Mouse (Mus musculus) ES-Bruce4 (cell line): ENCODE measurements around the gene Hspa1b. TPM values are rescaled to one million over a fixed set of nuclear protein-coding genes. Genes with fewer than 3 reads are reported as not detected.
"Not testable (repeated sequence)": the region's sequence is repeated elsewhere in the genome, so short reads cannot be mapped to it uniquely, and the experiment has no call there.

ENCODE experiments used
- H3K27ac ChIP-seq: 2 replicates; pipeline ENCODE4 v1.5.1; 2012; ENCODE audit warnings: low read length, inconsistent platforms; ENCODE audit not compliant: insufficient read depth
- H3K27me3 ChIP-seq: 2 replicates; pipeline ENCODE4 v1.6.1; 2012; ENCODE audit warnings: mild to moderate bottlenecking, low read length, inconsistent platforms; ENCODE audit not compliant: control insufficient read depth, poor library complexity, insufficient read depth, severe bottlenecking
- H3K36me3 ChIP-seq: 2 replicates; pipeline ENCODE4 v1.6.1; 2012; ENCODE audit warnings: inconsistent platforms, mild to moderate bottlenecking, low read length, moderate library complexity; ENCODE audit not compliant: control insufficient read depth, poor library complexity, insufficient read depth, severe bottlenecking
- H3K4me1 ChIP-seq: one replicate; pipeline ENCODE4 v1.8.1; 2011; ENCODE audit warnings: low read length; ENCODE audit not compliant: control insufficient read depth, insufficient read depth
- H3K4me3 ChIP-seq: 2 replicates; pipeline ENCODE4 v1.5.1; 2011; ENCODE audit warnings: low read depth, mild to moderate bottlenecking, low read length
- H3K9ac ChIP-seq: 2 replicates; pipeline ENCODE4 v1.6.1; 2012; ENCODE audit warnings: low read depth, mild to moderate bottlenecking, inconsistent platforms; ENCODE audit not compliant: poor library complexity, severe bottlenecking
- H3K9me3 ChIP-seq: replicated peaks from 2 replicates; pipeline ENCODE4 v1.6.1; 2012; ENCODE audit warnings: mild to moderate bottlenecking, low read length, inconsistent platforms; ENCODE audit not compliant: control insufficient read depth, poor library complexity, insufficient read depth, severe bottlenecking
- CTCF ChIP-seq: IDR thresholded peaks from one replicate; pipeline ENCODE4 v1.8.1; 2011; ENCODE audit warnings: low read depth, low read length
- EP300 ChIP-seq: IDR thresholded peaks from 2 replicates; pipeline ENCODE4 v1.6.1; 2011; ENCODE audit warnings: low read depth, low read length; ENCODE audit not compliant: insufficient read depth
- POLR2A ChIP-seq: IDR thresholded peaks from one replicate; pipeline ENCODE4 v1.8.1; 2011; ENCODE audit warnings: low read length; ENCODE audit not compliant: insufficient read depth
- polyA plus RNA-seq: library from polyadenylated mRNA; stranded (reverse); fragments of >200 nt; gene quantifications from 2 replicates; pipeline ENCODE4 v1.2.4, GENCODE M21; 2011; ENCODE audit warnings: low read depth; ENCODE audit not compliant: missing spikeins, insufficient read depth, insufficient read length

Gene Hspa1b
- polyA plus RNA-seq, 1 experiment, result 3.0 TPM

- H3K4me3 ChIP-seq, result no peak overlapping the region
- no peak overlapping the region for H3K27ac ChIP-seq
- no peaks in the 10 kb centered on the region for H3K27me3 ChIP-seq
- H3K9ac ChIP-seq, result no peak overlapping the region
- TF ChIP-seq EP300 (no peak), CTCF (no peak), POLR2A (no peak)
- H3K9me3 ChIP-seq, result no peaks in the 10 kb centered on the region
- H3K4me1 ChIP-seq, result no peaks in the 10 kb centered on the region
- no peaks in the 10 kb centered on the region for H3K36me3 ChIP-seq
These were observed 16.8 kb upstream of the Hspa1b start for GRCm38 (mm10) chr17:34975581-34976492.

DNA sequence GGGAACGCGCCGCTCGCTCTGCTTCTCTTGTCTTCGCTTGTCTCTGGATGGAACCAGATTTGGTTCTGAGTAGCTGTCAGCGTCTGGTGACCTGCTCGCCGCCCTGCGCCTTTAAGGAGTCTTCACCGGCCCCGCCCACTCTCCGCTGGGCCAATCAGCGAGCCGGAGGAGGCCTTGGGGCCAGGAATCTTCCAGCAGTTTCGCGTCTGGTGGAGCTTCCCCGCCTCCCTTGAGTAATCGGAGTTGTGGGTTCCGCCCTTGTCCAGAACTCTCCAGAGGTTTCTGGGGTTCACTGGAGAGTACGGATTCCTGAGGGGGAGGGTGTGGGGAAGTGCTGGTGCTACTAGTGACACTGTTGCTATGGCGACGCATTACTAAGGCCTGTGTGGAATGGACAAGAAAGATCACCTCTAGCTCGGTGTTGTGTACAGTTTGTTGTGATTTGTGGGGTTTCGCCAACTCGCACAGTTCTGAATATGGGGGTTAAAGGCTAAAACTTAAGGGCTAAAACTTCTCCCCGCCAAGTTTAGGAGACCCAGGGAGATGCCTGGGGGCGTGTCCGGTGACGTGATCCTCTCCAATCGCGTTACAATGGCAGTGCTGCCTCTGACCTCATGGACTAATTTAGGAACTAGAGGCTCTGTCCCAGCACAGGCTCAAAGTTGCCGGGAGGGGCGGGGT is 13.2 kb upstream of the Hspa1b start, which contains the start of the genes Hspa1a and Hspa1l:
Gene Hspa1a, minus strand, starts transcription at position 88 of the 681 bp plus-strand sequence.
Gene Hspa1l, plus strand, starts transcription at position 635 of the 681 bp plus-strand sequence.
- H3K36me3 ChIP-seq, H3K9me3 ChIP-seq, H3K9ac ChIP-seq, H3K27ac ChIP-seq, H3K27me3 ChIP-seq, H3K4me1 ChIP-seq: not testable (repeated sequence)
- H3K4me3 ChIP-seq, result peak within 1 kb of the TSS; percentile 58

- H3K4me1 ChIP-seq, H3K27me3 ChIP-seq, H3K9ac ChIP-seq, H3K9me3 ChIP-seq, H3K27ac ChIP-seq, H3K36me3 ChIP-seq: not testable (repeated sequence)
- H3K4me3 ChIP-seq, result peak overlapping the region; percentile 58
These were observed 12.6 kb upstream of the Hspa1b start for GRCm38 (mm10) chr17:34971694-34972068.

- H3K4me1 ChIP-seq, H3K9me3 ChIP-seq, H3K9ac ChIP-seq, H3K27ac ChIP-seq, H3K4me3 ChIP-seq, H3K27me3 ChIP-seq, H3K36me3 ChIP-seq: not testable (repeated sequence)
These were observed 11.8 kb upstream of the Hspa1b start for GRCm38 (mm10) chr17:34970850-34971249.

DNA sequence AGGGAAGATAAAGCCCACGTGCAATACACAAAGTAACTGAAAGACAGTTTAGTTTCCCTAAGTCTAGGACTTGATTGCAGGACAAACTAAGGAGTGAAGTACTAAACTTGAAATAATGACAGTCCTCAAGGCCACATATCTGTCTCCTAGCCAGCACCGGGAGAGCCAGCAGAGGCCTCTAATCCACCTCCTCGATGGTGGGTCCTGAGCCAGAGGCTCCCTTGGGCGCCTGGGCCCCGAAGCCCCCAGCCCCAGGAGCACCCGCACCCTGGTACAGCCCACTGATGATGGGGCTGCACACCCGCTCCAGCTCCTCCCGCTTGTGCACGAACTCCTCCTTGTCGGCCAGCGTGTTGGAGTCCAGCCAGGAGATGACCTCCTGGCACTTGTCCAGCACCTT is 10.8 kb upstream of the Hspa1b start, which contains the start of gene Gm20481:
Gene Gm20481, plus strand, starts transcription at position 91 of the 400 bp plus-strand sequence.
- H3K9ac ChIP-seq, H3K27me3 ChIP-seq, H3K27ac ChIP-seq, H3K36me3 ChIP-seq, H3K9me3 ChIP-seq, H3K4me3 ChIP-seq, H3K4me1 ChIP-seq: not testable (repeated sequence)

DNA sequence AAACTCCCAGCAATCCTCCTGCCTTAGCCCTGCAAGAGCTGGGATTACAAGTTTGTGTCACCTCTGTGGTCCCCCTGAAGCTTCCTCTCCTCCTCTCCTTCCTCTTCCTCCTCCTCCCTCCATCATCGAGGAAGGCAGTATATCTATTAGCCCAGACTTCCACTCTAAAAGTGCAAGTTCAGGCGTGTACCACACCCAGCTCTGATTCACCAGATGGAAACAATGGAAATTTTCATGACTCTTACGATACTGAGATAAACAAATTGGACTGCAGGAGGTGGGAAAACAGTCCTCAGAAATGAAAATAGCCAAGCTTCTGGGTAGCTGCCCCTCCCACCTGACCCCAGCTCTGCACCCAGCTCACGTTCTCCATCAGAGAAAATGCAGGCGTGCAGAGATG is 6.6 kb upstream of the Hspa1b start:
- H3K27me3 ChIP-seq, result 0 out of 2 replicates have a peak, but pooled peaks cover 2% of the 10 kb centered on the region
- H3K27ac ChIP-seq, result 0 out of 2 replicates have a peak overlapping the region, but pooled peaks have one; percentile 4
- H3K9me3 ChIP-seq, result no peaks in the 10 kb centered on the region
- no peak overlapping the region for H3K4me3 ChIP-seq
- no peak overlapping the region for H3K9ac ChIP-seq
- H3K36me3 ChIP-seq, result no peaks in the 10 kb centered on the region
- peaks cover 5% of the 10 kb centered on the region for H3K4me1 ChIP-seq
- TF ChIP-seq CTCF, result no peak
- no peak for TF ChIP-seq POLR2A
- TF ChIP-seq EP300, result no peak
